Mouse (Mus musculus) ovary, adult 18-20 months (tissue): Measurements from ENCODE around the gene Akr1c6.
"Not testable (repeated sequence)": the region's sequence is repeated elsewhere in the genome, so short reads cannot be mapped to it uniquely, and the experiment has no call there.

Experiments
- DNase-seq: peaks from one replicate; pipeline ENCODE4 v3.0.0; 2022; ENCODE audit warnings: low spot score, mixed read lengths

Akr1c6 gene

GRCm38 (mm10) chr13:4434006-4434405 is at the start of gene Akr1c6:
Akr1c6 (plus strand) TSS chr13:4434306.
- no peak for DNase-seq

GRCm38 (mm10) chr13:4384918-4385317 is 49.2 kb upstream of the Akr1c6 start:
- no peak for DNase-seq

GRCm38 (mm10) chr13:4385541-4385940 is 48.6 kb upstream of the Akr1c6 start:
- DNase-seq: no peak

- no peak for DNase-seq
These were observed 45.2 kb upstream of the Akr1c6 start for GRCm38 (mm10) chr13:4388762-4389446.

GRCm38 (mm10) chr13:4400360-4400759 is 33.7 kb upstream of the Akr1c6 start:
- DNase-seq: not testable (repeated sequence)

- no peak for DNase-seq
These were observed 33.3 kb upstream of the Akr1c6 start for GRCm38 (mm10) chr13:4400831-4401230.

- no peak for DNase-seq
These were observed 31.9 kb upstream of the Akr1c6 start for GRCm38 (mm10) chr13:4402221-4402620.

GRCm38 (mm10) chr13:4404726-4405125 is 29.4 kb upstream of the Akr1c6 start:
- DNase-seq: no peak

GRCm38 (mm10) chr13:4406771-4407170 is 27.3 kb upstream of the Akr1c6 start:
- no peak for DNase-seq

GRCm38 (mm10) chr13:4428558-4428957 is 5.5 kb upstream of the Akr1c6 start:
- no peak for DNase-seq

GRCm38 (mm10) chr13:4429034-4429433 is 5.1 kb upstream of the Akr1c6 start:
- DNase-seq: no peak

GRCm38 (mm10) chr13:4431129-4431528 is 3.0 kb upstream of the Akr1c6 start:
- DNase-seq: no peak

GRCm38 (mm10) chr13:4465641-4466040 is 31.5 kb downstream of the Akr1c6 start:
- DNase-seq: no peak

- no peak for DNase-seq
These were observed 33.8 kb downstream of the Akr1c6 start for GRCm38 (mm10) chr13:4467896-4468295.
